In the genomic region with DNA sequence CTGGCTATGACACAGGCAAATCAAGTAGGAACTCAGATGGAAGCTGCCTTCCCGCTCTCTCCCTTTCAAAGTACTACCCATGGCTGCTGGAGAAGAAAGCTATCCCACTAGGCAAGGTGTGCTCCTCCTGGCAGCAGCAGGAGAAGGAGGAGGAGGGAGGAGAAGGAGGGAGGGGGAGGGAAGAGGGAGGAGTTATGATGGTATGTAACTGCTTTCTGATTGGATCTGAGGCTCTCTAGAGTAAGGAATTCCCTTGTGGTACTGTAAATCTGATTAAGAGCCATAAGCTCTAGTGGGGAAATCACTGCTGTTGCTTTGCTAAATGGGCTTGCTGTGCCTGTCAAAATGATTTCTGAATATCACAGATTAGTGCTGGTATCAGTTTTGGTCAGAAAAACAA, we compare ENCODE assay signal across 11 mouse cellular contexts.
"Had no signal": no experiment of that assay in that cellular context is flagged by ENCODE, and none has a peak within 500 bp of the region (broad histone marks: within the 10 kb centered on the region; RNA-seq: fewer than 3 reads in every experiment).

No protein-coding gene starts in this region.

- DNase-seq: right cerebral cortex, adult 18-20 months; right cerebral cortex, postnatal 14 days; right cerebral cortex, postnatal 25 days; right cerebral cortex, postnatal 4 days; spleen, adult 18-20 months; thymus, adult 18-20 months; thymus, adult 2 months; thymus, postnatal 14 days; thymus, postnatal 25 days; thymus, postnatal 36 days; thymus, postnatal 4 days had no signal
